Mouse (Mus musculus) liver, embryonic 14.5 days (tissue): Measurements from ENCODE around the gene Satb1.

Experiments used
- CTCF ChIP-seq: IDR thresholded peaks from 2 replicates; pipeline ENCODE4 v1.5.1; 2016; ENCODE audit warnings: antibody characterized with exemption, low read depth, control low read depth
- EP300 ChIP-seq: IDR thresholded peaks from 2 replicates; pipeline ENCODE4 v1.6.1; 2016; ENCODE audit warnings: antibody characterized with exemption, low read depth

GRCm38 (mm10) chr17:51724486-51724885 is 108.6 kb downstream of the Satb1 start:
- no peak for TF ChIP-seq CTCF
- no peak for TF ChIP-seq EP300
